Mouse (Mus musculus) kidney, postnatal 14 days (tissue): ENCODE measurements around the gene Tmc1.

Source experiments
- DNase-seq: peaks from one replicate; pipeline ENCODE4 v3.0.0; 2022; ENCODE audit warnings: mixed read lengths

Tmc1 gene

DNA sequence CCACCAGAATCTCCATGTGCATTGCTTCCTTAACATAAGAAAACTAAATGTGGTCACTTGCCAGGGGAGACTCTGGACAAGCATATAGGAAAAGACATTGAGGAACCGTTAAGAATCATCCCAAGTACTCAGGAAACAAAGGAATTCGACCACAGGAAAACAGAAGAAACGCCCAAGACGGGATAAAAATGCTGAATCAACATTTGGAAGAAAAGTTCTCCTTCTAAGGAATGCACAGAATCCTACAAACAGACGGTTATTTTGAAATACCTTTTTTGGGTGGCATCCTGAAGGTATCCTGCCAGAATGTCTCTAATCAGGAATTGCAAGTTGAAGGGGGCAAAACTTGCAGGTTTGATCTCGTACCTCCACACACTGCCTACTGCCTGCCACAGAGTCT, at the start of gene Tmc1:
Tmc1 (minus strand) TSS at position 329 of the 400 bp plus-strand sequence.
- no peak for DNase-seq

DNA sequence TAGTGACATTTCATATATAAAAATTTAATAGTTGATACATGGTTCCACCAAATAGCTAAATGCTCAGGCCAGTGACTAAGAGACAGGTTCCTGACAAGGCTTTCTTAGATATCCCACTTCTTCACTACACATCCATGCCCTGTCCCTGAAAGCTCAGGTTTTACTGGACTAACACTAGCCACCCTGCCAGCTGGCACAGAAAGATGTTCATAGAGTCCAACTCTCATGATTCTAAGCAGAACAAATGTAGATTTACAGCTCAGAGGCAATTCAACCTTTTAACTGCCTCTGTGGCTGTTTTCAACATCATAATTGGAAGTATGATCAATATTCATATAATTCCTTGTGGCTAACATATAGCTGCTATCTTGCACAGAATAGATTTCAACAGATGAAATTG, 47.5 kb upstream of the Tmc1 start:
- no peak for DNase-seq

DNA sequence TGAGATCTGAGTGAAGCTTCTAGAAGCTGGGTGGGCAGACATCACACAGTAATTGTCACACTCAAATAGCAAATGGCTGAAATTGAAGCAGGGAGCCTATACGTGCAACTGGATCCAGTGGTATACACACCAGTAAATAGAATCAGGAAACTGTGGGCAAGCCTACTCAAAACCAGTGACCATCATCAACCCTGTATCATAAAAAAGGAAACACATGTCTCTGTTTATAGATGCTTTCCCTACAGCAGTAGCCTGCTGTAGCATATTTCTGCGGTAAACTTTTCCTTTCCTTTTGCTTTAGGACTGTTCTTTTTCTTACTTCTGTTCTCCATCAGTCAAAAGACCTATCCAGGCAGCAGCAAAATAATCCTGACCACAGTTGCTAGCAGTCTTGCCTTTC, 25.2 kb upstream of the Tmc1 start:
- DNase-seq = no peak

GRCm38 (mm10) chr19:20978148-20978547, 24.1 kb upstream of the Tmc1 start:
- no peak for DNase-seq

DNA sequence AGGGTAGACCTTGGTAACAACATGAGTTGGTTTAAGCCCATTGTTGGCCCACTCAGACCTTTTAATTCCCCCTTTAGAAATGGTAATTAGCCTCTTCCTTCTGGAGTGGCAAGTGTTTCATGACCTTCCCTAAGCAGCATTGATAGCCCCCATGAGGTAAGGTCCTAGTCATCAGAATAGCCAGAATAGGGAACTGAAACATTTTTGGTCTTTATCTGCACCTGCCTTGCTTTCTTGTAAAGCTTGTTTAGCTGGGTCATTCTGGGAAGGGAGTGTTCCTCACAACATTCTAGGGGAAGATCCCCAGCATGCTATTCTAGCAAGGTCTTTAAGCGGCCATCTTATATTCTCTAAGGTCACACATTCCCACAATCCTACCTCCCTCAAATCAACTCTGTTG, 17.9 kb upstream of the Tmc1 start:
- DNase-seq = no peak

GRCm38 (mm10) chr19:20954815-20955214, 813 bp upstream of the Tmc1 start:
- no peak for DNase-seq

DNA sequence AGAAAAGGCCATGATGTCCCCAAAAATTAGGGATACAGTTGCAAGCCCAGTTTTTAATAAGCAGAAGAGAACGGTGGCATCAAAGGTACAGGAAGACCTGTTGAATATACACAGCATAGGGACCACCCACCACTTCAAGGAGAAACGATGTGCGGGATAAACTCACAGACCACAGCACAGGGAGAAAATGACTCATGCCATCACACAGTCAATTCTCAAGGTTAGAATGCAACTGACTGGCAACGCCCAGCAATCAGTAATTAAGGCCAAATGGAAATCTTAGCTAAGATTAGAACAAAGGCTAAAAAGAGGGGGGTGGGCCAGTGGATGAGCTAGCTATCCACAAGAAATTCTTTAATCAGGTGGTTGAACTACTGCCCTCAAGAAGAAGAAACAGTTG, 9.6 kb downstream of the Tmc1 start:
- DNase-seq = no peak

- DNase-seq = peak; percentile 8
Observed at GRCm38 (mm10) chr19:20924282-20924681, 29.7 kb downstream of the Tmc1 start.

- peak; percentile 3 for DNase-seq
Observed at GRCm38 (mm10) chr19:20923336-20924211, 30.4 kb downstream of the Tmc1 start.

DNA sequence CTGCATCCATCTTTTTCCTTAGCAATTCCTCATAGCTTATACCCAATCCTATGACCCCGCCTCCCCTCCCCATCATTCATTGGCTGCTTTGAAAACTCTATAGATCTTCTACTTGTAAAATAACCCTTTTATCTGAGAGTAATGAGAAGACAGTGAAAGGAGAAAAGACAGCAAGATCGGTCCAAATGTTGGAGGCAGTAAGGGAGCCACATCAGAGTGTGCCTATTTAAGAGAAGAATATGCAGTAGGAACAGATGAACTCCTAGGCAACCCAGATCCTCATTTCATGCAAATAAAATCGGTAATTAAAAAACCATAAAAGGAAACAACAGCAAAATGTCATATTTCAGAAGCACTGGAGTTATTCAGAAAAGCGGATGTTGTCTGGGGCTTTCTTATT, 35.8 kb downstream of the Tmc1 start:
- no peak for DNase-seq

GRCm38 (mm10) chr19:20915151-20915550, 38.9 kb downstream of the Tmc1 start:
- no peak for DNase-seq

DNA sequence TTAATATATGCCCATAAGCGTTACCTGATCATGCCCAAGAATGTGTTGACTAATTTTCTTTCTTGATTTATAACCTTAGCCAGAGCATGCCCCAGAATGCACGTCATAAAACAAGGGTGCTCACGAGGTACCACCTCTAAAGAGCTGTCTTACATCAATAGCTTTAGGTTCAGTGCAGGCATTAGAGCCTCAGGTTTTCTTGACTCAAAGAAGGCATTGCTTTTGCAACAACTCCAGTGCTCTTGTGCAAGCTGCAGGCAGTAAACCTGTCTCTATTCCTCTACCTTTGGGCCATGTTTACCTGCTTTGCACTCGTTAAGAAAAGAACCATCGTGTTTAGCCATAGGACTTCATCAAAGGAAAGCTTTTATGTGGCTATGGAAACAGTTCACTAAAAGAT, 43.6 kb downstream of the Tmc1 start:
- DNase-seq = no peak

- no peak for DNase-seq
Observed at GRCm38 (mm10) chr19:20881205-20881604, 72.8 kb downstream of the Tmc1 start.

- no peak for DNase-seq
Observed at GRCm38 (mm10) chr19:20875881-20876280, 78.1 kb downstream of the Tmc1 start.

- no peak for DNase-seq
Observed at GRCm38 (mm10) chr19:20861779-20862178, 92.2 kb downstream of the Tmc1 start.

- no peak for DNase-seq
Observed at GRCm38 (mm10) chr19:20860270-20860669, 93.7 kb downstream of the Tmc1 start.

- DNase-seq = no peak
Observed at GRCm38 (mm10) chr19:20857819-20858218, 96.2 kb downstream of the Tmc1 start.

GRCm38 (mm10) chr19:20848906-20849305, 105.1 kb downstream of the Tmc1 start:
- no peak for DNase-seq

GRCm38 (mm10) chr19:20847476-20848073, 106.4 kb downstream of the Tmc1 start:
- no peak for DNase-seq

DNA sequence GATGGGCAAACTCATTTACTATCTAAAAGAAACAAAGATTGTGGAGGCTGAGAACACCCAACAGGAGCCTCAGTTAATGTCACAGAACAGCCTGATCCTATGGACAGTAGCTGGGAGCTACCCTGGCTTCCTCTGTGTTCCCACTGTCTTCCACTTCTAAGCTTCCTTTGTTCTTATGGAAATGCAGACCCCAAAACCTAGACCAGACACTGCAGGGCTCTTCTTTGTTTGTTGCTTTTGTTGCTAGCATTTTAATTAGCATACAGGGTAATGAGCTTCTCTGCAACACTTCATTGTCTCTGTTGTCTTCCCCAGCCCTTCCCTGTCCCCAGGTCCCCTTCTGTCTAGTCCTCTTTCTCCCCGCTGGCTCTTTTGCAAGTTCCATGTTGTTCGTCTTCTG, 116.6 kb downstream of the Tmc1 start:
- no peak for DNase-seq

GRCm38 (mm10) chr19:20836055-20836845, 117.8 kb downstream of the Tmc1 start:
- peak; percentile 31 for DNase-seq

DNA sequence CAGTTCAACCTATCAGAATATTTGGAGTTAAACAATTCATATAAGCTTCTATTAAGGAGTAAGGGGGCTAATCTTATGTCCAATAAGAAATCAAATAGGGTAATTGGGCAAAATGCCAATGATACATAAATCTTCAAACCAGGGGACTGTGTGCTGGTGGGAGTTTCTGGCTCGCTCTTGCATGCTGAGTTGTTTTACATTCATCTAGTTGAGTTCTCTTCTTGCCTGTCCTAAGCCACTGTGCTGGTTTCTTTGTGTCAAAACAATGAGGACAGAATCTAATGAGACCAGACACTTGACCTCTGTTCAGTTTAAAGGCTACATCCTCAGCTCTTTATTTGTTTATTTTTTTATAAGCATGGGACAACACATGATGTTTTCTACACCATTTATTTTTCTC, 119.1 kb downstream of the Tmc1 start:
- no peak for DNase-seq

GRCm38 (mm10) chr19:20799460-20799859, 154.5 kb downstream of the Tmc1 start:
- no peak for DNase-seq
